Mouse (Mus musculus) CD4-positive, CD25-positive, alpha-beta regulatory T cell, adult 2 months (primary cell): ENCODE measurements around the gene Sdc1.
A peak's percentile ranks its signal among the peaks of the same experiment; 100 is the strongest.

Source experiments
- DNase-seq: peaks from one replicate; pipeline ENCODE4 v3.0.0-alpha.2; 2012; ENCODE audit warnings: low read depth, low spot score

The Sdc1 gene

GRCm38 (mm10) chr12:8824995-8825703 is 54.0 kb downstream of the Sdc1 start:
- no peak for DNase-seq

- DNase-seq = no peak
Observed at GRCm38 (mm10) chr12:8827014-8827715, 56.0 kb downstream of the Sdc1 start.

- no peak for DNase-seq
Observed at GRCm38 (mm10) chr12:8829032-8829660, 58.0 kb downstream of the Sdc1 start.

DNA sequence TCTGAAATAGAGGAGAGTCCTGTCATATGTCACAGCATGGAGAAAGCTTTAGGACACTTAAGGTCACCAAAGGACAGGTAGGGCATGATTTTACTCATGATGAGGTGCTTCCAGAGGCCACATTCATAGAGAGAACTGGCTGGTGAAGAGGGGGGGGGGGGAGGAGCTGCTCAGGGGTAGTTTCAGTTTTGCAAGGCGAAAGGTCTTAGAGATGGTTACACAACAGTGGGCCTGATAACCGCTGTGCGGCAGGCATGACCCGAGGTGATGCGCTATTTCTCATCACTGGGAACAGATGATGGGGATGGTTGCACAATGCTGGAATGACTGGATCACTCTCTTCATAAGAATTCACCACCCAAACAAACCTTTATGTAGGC is 58.5 kb downstream of the Sdc1 start:
- DNase-seq = no peak

GRCm38 (mm10) chr12:8830967-8831635 is 60.0 kb downstream of the Sdc1 start:
- DNase-seq = no peak

DNA sequence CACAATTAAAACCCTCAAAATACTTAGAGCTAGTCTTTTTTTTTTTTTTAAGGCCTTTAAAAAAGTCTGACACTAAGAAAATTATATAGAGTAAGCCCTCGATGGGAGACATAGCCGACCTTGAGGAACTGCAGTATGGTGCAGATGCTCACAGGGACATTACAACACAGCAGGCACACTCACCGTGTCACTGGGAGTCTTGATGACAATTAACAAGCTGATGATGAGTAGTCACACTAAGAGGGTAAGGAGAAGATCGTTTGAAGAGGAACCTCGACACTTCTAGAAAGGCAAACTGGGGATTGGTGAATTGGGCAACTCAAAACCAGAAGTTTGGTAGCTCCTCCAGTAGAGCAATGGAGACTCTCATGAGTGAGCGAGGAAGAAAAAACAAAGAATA is 60.6 kb downstream of the Sdc1 start:
- no peak for DNase-seq

DNA sequence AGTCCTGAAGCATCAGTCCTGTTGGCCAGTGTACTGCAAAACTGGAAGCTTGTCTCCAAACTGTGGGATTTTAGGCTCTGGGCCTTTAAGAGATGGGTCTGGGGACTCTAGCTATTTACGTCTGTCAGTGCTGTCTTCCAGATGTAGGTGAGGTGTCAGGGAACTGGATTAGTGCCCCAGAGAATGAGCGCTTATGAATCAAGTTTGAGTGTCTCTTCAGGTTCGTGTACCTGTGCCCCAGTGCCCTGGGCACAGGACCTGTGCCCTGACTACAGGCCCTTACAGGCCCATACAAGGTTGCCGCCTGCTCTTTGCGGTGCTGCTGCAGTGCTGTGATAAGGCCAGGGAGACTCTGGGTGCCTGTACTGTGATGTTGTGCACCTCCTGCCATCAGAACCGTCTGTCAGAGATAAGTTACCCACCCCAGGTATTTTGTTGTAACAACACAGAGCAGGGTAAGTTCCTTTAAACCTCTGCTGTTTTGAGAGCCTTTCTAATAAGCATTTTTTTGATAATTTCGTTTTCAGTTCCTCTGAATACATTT is 69.7 kb downstream of the Sdc1 start:
- DNase-seq = no peak

DNA sequence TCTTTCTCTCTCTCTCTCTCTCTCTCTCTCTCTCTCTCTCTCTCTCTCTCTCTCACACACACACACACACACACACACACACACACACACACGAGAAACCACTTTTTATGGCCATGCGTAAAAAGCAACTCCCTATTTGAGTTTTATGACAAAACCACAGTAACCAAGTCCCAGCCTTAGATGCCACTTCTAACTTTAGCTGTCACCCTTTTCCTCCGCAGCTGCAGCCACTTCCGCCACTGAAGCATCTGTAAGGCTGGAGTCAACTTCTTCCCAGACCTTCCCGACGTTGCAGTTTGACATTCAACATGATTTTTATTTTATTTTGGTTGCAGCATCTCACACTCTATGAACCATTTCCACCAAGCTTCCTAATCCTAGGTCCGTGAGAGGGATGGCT is 71.6 kb downstream of the Sdc1 start:
- peak; percentile 33 for DNase-seq
